Mouse (Mus musculus) olfactory bulb, adult 2 months (tissue): ENCODE measurements around the gene Hivep3. TPM values are rescaled to one million over a fixed set of nuclear protein-coding genes. Genes with fewer than 3 reads are reported as not detected.
A peak's percentile ranks its signal among the peaks of the same experiment; 100 is the strongest.

Experiments used
- H3K27ac ChIP-seq: fragments of 200-500 bp; 2 replicates; pipeline ENCODE4 v1.5.1; 2012; ENCODE audit warnings: low read depth, low read length; ENCODE audit not compliant: insufficient read depth
- H3K4me1 ChIP-seq: fragments of 200-500 bp; 2 replicates; pipeline ENCODE4 v1.6.1; 2012; ENCODE audit warnings: low read length; ENCODE audit not compliant: control insufficient read depth, insufficient read depth
- H3K4me3 ChIP-seq: fragments of 200-500 bp; 2 replicates; pipeline ENCODE4 v1.5.1; 2012; ENCODE audit warnings: mild to moderate bottlenecking, low read depth, low read length, moderate library complexity; ENCODE audit not compliant: insufficient read depth
- CTCF ChIP-seq: fragments of 200-500 bp; IDR thresholded peaks from 2 replicates; pipeline ENCODE4 v1.5.1; 2012; ENCODE audit warnings: low read depth, mild to moderate bottlenecking, low read length, moderate library complexity; ENCODE audit not compliant: insufficient read depth
- POLR2A ChIP-seq: fragments of 200-500 bp; IDR thresholded peaks from 2 replicates; pipeline ENCODE4 v1.6.1; 2012; ENCODE audit warnings: mild to moderate bottlenecking, low read depth, low read length, moderate library complexity; ENCODE audit not compliant: insufficient read depth
- WGBS: fragments of 180-500 bp; shearing (Covaris S2); methylation state at CpG from one replicate; pipeline ENCODE4 v1.1.7; 2018; 5-methylcytosine and 5-hydroxymethylcytosine counted together
- polyA plus RNA-seq: library from polyadenylated mRNA; stranded (reverse); fragments of >200 nt; gene quantifications from 2 replicates; pipeline ENCODE4 v1.2.4, GENCODE M21; 2012; ENCODE audit warnings: low replicate concordance; ENCODE audit not compliant: missing spikeins, insufficient read depth, insufficient read length

The Hivep3 gene
- polyA plus RNA-seq, 1 experiment, result 55.7 TPM

GRCm38 (mm10) chr4:120142905-120143304 lies 409.3 kb downstream of the Hivep3 start:
- 66% methylated on average over 9 of the region's 9 CpGs for WGBS
- peaks cover 18% of the 10 kb centered on the region for H3K4me1 ChIP-seq
- H3K4me3 ChIP-seq, result no peak overlapping the region
- H3K27ac ChIP-seq, result no peak overlapping the region
- no peak for TF ChIP-seq POLR2A
- TF ChIP-seq CTCF, result no peak

DNA sequence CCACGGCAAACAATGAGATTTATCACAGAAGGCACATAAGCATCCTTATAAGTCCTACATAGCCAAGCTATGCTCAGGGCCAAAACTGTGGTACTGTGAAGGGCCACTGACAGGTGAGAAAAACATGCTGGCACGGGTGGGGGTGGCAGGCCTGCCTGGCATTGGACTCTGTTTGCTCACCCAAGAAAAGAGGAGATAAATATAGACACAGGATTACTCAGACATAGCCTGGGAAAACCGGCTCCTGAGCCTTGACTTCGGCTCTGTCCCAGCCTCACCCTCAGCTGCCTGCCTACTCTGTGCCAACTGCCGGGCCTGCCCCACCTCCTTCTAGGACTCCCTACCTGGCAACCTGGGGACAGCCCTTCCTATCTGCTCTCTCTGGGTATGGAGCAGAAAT lies 410.8 kb downstream of the Hivep3 start:
- 49% methylated on average over 5 of the region's 5 CpGs for WGBS
- peaks cover 29% of the 10 kb centered on the region for H3K4me1 ChIP-seq
- TF ChIP-seq CTCF (no peak), POLR2A (no peak)
- no peak overlapping the region for H3K4me3 ChIP-seq
- H3K27ac ChIP-seq, result peak overlapping the region; percentile 23

DNA sequence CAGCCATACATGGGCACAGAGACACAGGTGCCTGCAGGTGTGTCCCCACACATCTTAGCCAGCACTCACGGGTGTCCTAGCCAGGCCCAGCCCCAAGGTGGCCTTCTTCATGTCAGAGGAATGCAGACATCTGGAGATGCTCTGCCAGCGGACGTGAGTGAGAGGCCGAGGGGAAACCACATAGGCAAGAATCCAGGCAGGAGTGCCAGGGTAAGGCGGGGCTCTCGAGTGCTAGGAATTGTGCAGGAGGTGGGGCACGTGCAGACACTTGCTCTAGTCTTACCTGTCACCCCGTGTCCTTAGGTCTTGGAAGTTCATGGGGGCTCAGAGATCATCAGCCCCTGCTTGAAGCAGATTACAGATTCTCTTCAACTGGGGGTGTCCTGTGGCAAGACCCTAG lies 412.3 kb downstream of the Hivep3 start:
- 88% methylated on average over 8 of the region's 8 CpGs for WGBS
- TF ChIP-seq POLR2A, result no peak
- TF ChIP-seq CTCF, result no peak

DNA sequence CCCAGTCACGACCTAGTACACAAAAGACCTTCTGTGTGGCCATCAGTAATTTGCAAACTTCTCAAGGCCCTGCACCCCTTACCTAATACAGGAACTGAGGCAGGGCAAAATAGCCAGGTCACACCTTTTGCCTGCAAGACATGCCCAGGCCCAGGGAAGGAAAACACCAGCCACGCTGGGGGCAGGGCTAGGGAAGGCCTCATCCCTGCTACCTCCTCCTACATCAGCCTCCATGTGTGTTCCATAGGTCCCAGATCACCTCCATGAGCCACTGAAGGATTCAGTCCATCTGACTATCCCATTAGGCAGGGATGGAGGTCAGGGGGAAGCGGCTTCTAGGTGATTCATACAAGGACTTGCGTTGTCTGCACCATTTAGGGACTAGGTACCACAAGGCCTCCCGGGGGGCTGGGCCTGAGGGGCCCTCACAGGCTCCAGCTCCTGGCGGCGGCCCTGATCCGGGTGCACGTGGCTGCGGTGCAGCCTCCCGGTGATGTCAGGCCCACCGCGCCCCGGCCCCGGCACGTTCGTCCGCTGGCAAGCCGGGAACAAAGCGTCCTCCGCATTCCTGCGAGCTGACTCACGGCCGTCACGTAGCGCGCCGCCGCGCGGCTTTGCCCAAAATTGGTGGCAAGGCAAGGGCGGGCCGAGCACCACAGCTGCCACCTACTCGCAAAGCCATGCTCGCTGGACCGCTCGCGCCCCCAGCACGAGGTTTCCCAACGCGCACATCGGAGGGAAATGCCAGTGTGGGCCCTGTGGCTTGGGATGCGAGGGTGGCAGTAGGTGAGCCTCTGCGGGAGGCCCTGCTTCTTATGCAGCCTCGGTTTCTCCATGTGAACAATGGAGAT lies 414.9 kb downstream of the Hivep3 start:
- H3K27ac ChIP-seq, result peak overlapping the region; percentile 3; the same call in 1 of the 2 replicates
- H3K4me3 ChIP-seq, result peak overlapping the region; percentile 17
- H3K4me1 ChIP-seq, result peaks cover 22% of the 10 kb centered on the region
- TF ChIP-seq POLR2A, result no peak
- no peak; the same call in 1 of the 2 replicates for TF ChIP-seq CTCF
- 8% methylated on average over 45 of the region's 45 CpGs for WGBS

More for the DNA sequence above, 412.3 kb downstream of the Hivep3 start:
- Histone ChIP-seq H3K27ac (no peak overlapping the region), H3K4me3 (no peak overlapping the region), H3K4me1 (peaks cover 30% of the 10 kb centered on the region)

- Histone ChIP-seq H3K4me1 (peaks cover 20% of the 10 kb centered on the region), H3K4me3 (no peak overlapping the region), H3K27ac (0 out of 2 replicates have a peak overlapping the region, but pooled peaks have one; percentile 3)
- TF ChIP-seq CTCF, result no peak; the same call in 1 of the 2 replicates
- no peak for TF ChIP-seq POLR2A
- WGBS, result 63% methylated on average over 3 of the region's 3 CpGs
Observed at GRCm38 (mm10) chr4:120149142-120149524, 415.5 kb downstream of the Hivep3 start.

DNA sequence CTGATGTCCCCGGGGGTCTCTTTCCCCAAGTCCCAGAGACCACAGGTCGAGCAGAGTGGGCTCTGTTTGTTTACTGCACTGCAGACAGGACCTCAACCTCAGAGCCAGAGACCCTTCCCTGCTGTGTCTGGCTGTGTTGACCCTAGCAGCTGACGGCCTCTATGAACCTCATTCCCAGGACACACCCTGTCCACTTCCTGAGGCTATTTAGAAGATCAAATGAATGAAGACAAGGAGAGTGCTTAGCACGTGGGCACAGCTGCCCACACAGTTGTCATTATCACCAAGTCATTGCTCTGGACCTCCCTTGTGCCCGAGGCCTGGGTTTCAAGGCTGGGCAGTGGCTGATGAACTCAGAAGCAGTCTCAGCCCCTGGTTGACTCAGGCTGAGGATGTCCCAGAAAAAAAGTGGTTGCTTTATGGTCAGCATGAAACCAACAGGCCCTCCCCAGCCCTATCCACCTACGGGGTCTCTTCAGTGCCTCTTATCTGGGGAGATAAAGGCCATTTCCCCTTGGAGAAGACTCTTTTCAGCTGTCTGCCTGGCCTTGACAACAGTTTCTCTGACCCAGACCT lies 416.8 kb downstream of the Hivep3 start:
- no peak for TF ChIP-seq CTCF
- TF ChIP-seq POLR2A, result no peak
- no peak overlapping the region for H3K27ac ChIP-seq
- H3K4me3 ChIP-seq, result no peak overlapping the region
- WGBS, result 82% methylated on average over 6 of the region's 6 CpGs
- peaks cover 12% of the 10 kb centered on the region for H3K4me1 ChIP-seq

GRCm38 (mm10) chr4:120151906-120152305 lies 418.3 kb downstream of the Hivep3 start:
- Histone ChIP-seq H3K27ac (no peak overlapping the region), H3K4me3 (no peak overlapping the region), H3K4me1 (peaks cover 12% of the 10 kb centered on the region)
- WGBS, result 93% methylated on average over 6 of the region's 6 CpGs
- TF ChIP-seq POLR2A (no peak), CTCF (no peak)

GRCm38 (mm10) chr4:120152648-120153047 lies 419.1 kb downstream of the Hivep3 start:
- TF ChIP-seq CTCF, result no peak
- TF ChIP-seq POLR2A, result no peak
- 71% methylated on average over 4 of the region's 4 CpGs for WGBS
- H3K4me3 ChIP-seq, result no peak overlapping the region
- H3K4me1 ChIP-seq, result peaks cover 12% of the 10 kb centered on the region
- no peak overlapping the region for H3K27ac ChIP-seq

DNA sequence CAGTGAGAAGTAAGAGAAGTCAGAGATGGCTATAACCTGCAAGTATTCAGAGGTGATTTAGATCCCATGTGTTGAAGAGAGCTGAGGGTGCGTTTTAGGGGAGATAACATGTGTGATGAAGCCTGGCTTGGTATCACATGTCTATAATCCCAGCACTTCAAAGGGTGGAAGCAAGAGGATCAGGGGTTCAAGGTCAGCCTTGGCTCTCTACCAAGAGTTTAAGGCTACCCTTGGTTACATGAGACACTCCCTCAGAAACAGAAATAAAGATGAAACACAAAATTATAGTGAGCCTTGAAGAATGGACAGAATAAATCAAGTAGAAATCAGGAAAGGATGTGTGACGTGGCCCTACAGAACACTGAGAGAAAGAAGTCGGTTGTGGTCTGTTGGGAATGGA lies 420.2 kb downstream of the Hivep3 start:
- WGBS, result 91% methylated on average over 3 of the region's 3 CpGs
- TF ChIP-seq POLR2A, result no peak
- no peak for TF ChIP-seq CTCF
- H3K4me3 ChIP-seq, result no peak overlapping the region
- peaks cover 7% of the 10 kb centered on the region for H3K4me1 ChIP-seq
- no peak overlapping the region for H3K27ac ChIP-seq
